Mouse (Mus musculus) ovary, adult 10 weeks (tissue): Measurements from ENCODE around the gene Jpt1. TPM values are rescaled to one million over a fixed set of nuclear protein-coding genes. Genes with fewer than 3 reads are reported as not detected.

ENCODE experiments used
- polyA plus RNA-seq: library from polyadenylated mRNA; stranded (reverse); fragments of 350-450 nt; fragmentation: Illumina TruSeq; extraction: RNeasy Lipid Tissue Mini Kit (QIAGEN cat#74804); gene quantifications from one replicate; pipeline ENCODE4 v1.2.3, GENCODE M21; 2014

Gene Jpt1
- 20.2 TPM for polyA plus RNA-seq

GRCm38 (mm10) chr11:115514238-115514663, at the start of gene Jpt1:
Gene Jpt1, minus strand, starts transcription at chr11:115514387.

GRCm38 (mm10) chr11:115536038-115536681, 22.0 kb upstream of the Jpt1 start, which contains the start of gene Sumo2:
Gene Sumo2, minus strand, starts transcription at chr11:115536276.

GRCm38 (mm10) chr11:115491356-115492083, 22.7 kb downstream of the Jpt1 start, which contains the start of gene Nt5c:
Gene Nt5c, minus strand, starts transcription at chr11:115491862.

GRCm38 (mm10) chr11:115475025-115475757, 39.0 kb downstream of the Jpt1 start, which contains the start of gene Armc7:
Gene Armc7, plus strand, starts transcription at chr11:115475667.

GRCm38 (mm10) chr11:115462243-115462891, 51.8 kb downstream of the Jpt1 start, which contains the start of gene Slc16a5:
Gene Slc16a5, plus strand, starts transcription at chr11:115462474.

Other genes with a start within 250 kb of the Jpt1 start
- not detected for gene Grin2c, start 247.1 kb downstream of the Jpt1 start, polyA plus RNA-seq
- 11.9 TPM for gene Fdxr, start 237.3 kb downstream of the Jpt1 start, polyA plus RNA-seq
- 13.5 TPM for gene Fads6, start 216.7 kb downstream of the Jpt1 start, polyA plus RNA-seq
- not detected for gene Otop2, start 207.2 kb downstream of the Jpt1 start, polyA plus RNA-seq
- 0.60 TPM for gene Ush1g, start 192.3 kb downstream of the Jpt1 start, polyA plus RNA-seq
- gene Otop3, start 179.7 kb downstream of the Jpt1 start, polyA plus RNA-seq: not detected
- 1.3 TPM for gene Hid1, start 146.6 kb downstream of the Jpt1 start, polyA plus RNA-seq
- 0.46 TPM for gene Cdr2l, start 132.5 kb downstream of the Jpt1 start, polyA plus RNA-seq
- gene Mrpl58, start 110.6 kb downstream of the Jpt1 start, polyA plus RNA-seq: 5.3 TPM
- gene Atp5h, start 94.4 kb downstream of the Jpt1 start, polyA plus RNA-seq: 364 TPM
- 21.3 TPM for gene Kctd2, start 94.3 kb downstream of the Jpt1 start, polyA plus RNA-seq
- not detected for gene Trim80, start 73.8 kb downstream of the Jpt1 start, polyA plus RNA-seq
- gene Slc16a5, start 51.9 kb downstream of the Jpt1 start, polyA plus RNA-seq: not detected
- 0.86 TPM for gene Armc7, start 38.7 kb downstream of the Jpt1 start, polyA plus RNA-seq
- 0.63 TPM for gene Nt5c, start 22.5 kb downstream of the Jpt1 start, polyA plus RNA-seq
- 2,747 TPM for gene Sumo2, start 21.9 kb upstream of the Jpt1 start, polyA plus RNA-seq
- 46.6 TPM for gene Nup85, start 50.0 kb upstream of the Jpt1 start, polyA plus RNA-seq
- gene Mrps7, start 89.5 kb upstream of the Jpt1 start, polyA plus RNA-seq: 3.8 TPM
- 4.0 TPM for gene Gga3, start 89.7 kb upstream of the Jpt1 start, polyA plus RNA-seq
- gene Mif4gd, start 98.6 kb upstream of the Jpt1 start, polyA plus RNA-seq: 13.5 TPM
- gene Slc25a19, start 113.9 kb upstream of the Jpt1 start, polyA plus RNA-seq: 2.7 TPM
- 115 TPM for gene Grb2, start 194.2 kb upstream of the Jpt1 start, polyA plus RNA-seq